Mouse (Mus musculus): ENCODE results near the gene Cers5.

DNA sequence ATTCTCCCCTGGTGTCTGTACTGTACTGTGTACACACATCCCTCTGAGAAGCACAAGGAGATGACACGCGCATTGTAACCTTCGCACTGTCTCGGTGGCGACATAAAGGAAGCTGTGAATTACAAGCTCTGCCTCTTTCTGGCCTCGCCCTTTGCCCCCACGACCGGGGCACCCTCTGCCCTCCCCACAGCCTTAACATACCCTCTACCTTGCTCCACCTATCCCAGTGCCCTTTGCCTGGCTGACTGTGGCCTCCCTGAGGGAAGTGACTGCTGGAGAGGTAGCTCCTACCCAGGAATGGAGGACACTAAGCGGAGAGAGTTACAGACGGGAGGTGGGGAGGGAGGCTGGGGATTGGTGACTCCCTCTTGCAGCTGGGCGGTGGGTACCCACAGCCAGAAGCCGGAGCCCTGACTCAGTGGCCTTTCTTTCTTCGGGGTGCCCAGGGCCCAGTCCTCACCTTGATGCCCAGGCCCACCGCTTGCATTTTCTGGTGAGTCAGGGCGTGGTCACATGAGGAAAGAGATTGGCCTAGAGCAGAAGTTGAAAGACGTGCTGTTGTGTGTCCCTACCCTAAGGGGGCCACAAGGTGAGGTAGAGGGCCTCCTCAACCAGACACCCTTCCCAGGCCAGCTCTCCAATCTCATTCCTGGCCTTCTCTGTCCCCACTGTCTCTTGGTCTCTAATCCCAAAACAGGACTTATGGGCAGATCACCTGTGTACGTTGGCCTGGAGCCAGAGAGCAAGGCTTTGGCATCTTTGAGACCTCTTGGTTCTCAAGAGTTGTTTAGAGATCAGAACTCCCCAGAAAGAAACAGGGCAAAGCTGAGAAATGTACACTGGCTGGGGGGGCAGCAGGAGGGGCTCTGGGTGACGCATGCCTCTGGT, 72.2 kb downstream of the Cers5 start:
- TF ChIP-seq CTCF (IDR thresholded peaks at IDR 0.05; ENCODE audit: control insufficient read depth, insufficient read depth, insufficient read length) = no peak
- no peak for TF ChIP-seq MYOD1 (IDR thresholded peaks at IDR 0.05; ENCODE audit: control insufficient read depth, insufficient read length, low read depth)
- TF ChIP-seq USF1 (IDR thresholded peaks at IDR 0.05; ENCODE audit: low read depth) = no peak
- no peak for TF ChIP-seq MAX (IDR thresholded peaks at IDR 0.05)
